Mouse (Mus musculus) 416B (cell line): Measurements from ENCODE around the gene Pdcd10.

Experiments
- DNase-seq: peaks from one replicate; pipeline ENCODE4 v3.0.0; 2011; ENCODE audit warnings: low read depth

Gene Pdcd10

DNA sequence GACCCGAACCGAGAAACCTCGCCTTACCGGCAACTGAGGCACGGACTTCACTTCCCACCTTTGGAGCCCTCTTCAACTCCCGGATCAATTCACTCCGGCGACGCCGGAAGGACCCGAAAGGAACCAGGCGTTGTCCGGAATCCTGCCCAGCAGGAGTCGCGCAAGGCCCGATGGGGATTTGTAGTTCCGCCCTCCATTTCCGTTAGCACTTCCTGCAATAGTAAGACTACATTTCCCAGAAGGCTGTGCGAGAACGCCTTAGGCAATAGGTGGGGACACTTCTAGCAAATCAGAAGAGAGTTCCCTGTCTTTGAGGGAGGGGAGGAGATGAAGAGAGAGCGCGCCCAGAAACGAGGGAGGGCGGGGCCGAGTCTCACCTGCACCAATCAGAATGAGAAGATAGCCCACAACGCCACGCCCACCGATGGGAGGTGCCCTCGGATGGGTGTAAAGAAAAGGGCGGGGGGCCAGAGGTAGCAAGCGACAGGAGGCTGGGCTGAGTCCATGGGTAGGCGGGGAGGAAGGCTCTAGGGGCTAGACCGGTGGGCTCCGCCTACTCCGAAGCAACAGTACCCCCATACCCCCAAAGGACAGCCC is at the start of gene Pdcd10:
Gene Pdcd10, minus strand, starts transcription at position 162 of the 597 bp plus-strand sequence.
- peak; percentile 100 for DNase-seq

GRCm38 (mm10) chr3:75584898-75585297 is 28.2 kb upstream of the Pdcd10 start:
- no peak for DNase-seq

- no peak for DNase-seq
Measured at GRCm38 (mm10) chr3:75583293-75583692, 26.6 kb upstream of the Pdcd10 start.

DNA sequence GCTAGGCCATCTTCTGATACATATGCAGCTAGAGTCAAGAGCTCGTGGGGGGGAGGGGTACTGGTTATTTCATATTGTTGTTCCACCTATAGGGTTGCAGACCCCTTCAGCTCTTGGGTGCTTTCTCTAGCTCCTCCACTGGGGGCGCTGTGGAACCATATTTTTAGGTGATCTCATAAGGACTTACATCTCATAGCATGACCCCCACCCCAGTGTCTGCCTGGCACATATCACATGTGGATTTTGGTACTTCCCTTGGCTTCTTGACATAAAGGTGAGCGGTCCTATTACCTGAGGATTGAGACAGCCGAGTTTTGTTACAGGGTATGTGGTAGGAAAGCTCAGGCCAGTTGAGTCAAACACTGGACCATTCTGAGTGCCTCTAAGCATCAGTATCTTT is 22.7 kb upstream of the Pdcd10 start:
- DNase-seq, result peak; percentile 27

- no peak for DNase-seq
Measured at GRCm38 (mm10) chr3:75575582-75575981, 18.9 kb upstream of the Pdcd10 start.

GRCm38 (mm10) chr3:75574074-75574473 is 17.4 kb upstream of the Pdcd10 start:
- DNase-seq, result no peak

- DNase-seq, result peak; percentile 92
Measured at GRCm38 (mm10) chr3:75557292-75557691, 636 bp upstream of the Pdcd10 start, which contains the start of gene Serpini1. Serpini1 (plus strand) TSS chr3:75557547.

DNA sequence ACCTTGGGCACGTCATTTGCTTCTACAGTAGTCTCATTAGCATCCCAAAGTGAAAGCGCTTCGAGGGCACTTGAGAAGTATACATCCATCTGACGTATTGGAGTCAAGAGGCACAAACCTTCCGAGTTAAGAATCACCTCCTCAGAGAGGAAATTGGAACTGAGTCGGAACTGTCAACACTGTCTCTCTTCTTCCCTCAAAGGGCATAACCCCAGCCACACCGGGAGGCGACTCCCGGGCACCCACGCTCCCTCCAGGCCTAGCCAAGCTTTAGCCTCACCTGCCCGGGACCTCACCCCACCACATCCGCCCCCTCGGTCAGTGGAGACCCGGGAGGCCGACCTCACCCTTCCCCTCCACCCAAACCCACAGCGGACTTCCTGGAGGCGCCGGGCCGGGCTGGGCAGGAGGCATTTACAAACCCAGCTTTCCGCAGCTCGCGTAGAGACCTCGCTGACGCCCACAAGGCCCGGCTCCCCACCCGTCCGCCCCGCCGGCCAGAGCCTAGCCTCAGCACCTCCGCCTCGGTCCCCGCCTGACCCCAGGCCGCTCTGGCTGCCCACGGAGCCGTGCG is 448 bp downstream of the Pdcd10 start:
- peak; percentile 64 for DNase-seq

DNA sequence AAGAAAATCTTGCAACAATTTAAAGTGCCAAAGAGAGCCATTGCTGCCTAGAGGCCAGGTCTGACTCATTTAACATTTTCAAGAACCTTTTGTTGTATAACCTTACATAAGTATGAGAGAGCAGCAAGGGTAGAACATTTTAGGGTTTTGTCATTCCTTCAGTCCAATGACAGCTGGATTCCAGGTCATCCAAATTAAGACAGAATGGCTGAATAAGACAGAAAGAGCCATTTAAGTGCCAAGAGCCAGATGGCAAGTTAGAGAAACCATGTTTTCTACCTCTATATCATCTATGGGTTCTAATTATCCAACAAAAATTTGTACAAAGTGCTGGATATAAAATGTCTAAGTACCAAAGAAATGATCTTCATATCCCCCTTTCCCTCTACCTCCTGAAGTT is 5.4 kb downstream of the Pdcd10 start:
- DNase-seq, result no peak

DNA sequence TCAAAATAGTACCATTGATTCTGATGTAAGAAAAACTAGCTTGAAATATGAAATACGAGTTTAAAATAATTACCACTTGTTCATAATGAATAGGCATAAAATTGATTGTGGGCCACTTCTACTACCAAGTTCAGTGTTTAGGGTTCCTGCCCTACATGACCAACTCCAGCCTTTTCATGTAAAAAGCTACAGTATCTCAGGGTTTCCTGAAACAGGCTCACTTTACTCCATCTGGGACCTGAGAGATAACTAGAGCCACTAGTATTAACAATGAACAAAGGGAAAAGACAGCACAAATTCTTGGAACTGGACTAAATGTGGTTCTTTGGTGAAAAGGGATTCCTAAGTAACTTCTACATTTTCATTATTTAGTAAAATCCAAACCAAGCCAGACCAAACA is 12.4 kb downstream of the Pdcd10 start:
- no peak for DNase-seq

- DNase-seq, result peak; percentile 14
Measured at GRCm38 (mm10) chr3:75542852-75543251, 13.8 kb downstream of the Pdcd10 start.

- DNase-seq, result no peak
Measured at GRCm38 (mm10) chr3:75541259-75541658, 15.4 kb downstream of the Pdcd10 start.

DNA sequence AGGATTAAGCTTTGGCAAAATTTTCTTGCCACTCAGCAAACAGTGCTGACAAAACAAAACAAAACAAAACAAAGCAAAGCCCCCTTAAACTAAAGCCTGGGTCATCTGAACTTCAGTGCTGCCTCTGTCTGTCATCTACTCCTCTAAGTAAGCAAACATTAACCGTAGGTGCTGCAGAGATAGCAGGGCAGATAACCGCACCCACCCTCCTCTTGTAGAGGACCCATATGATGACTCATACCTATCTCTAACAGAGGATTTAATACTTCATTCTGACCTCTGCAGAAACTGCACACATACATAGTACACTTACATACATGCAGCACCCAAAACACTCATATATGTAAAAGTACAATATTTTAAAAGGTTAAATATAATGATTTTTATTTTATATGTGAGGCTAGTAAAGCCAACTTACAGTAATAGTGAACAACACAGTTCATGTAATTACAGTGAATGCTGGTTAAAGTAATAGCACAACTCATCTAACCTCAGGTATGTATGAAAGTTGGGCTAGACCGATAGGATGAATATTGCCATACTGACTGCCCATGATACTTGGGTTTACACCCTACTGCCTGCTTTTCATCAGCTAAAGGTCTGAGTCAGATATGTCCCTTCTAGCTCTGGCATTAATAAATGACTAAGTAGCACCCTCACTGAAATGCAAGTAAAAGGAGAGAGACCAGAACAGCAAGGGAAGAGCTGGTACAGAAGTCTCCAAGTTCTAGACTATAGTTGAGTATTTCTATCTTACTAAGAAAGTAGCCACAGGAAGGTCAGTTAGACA is 22.4 kb downstream of the Pdcd10 start:
- DNase-seq, result peak; percentile 40

- no peak for DNase-seq
Measured at GRCm38 (mm10) chr3:75531074-75531473, 25.6 kb downstream of the Pdcd10 start.

DNA sequence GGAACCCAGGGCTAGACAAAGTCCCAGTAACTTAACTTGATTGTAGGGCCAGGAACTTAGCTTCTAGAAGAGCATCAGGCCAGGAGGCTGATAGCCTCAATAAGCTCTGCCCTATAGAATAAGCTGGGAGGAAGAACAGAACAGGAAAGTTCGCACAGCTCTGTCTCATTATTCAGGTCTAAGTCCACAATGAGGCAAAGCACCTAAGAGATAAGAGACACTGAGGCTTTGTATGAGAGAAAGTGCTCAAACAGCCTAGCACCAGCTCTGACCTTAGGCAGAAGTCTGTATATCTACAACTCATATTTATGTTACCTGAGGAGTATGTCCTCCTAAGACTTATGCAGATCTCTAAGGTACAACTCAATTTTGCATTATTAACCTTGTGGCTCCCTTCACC is 34.1 kb downstream of the Pdcd10 start:
- DNase-seq, result no peak

- DNase-seq, result no peak
Measured at GRCm38 (mm10) chr3:75521314-75521713, 35.3 kb downstream of the Pdcd10 start.

GRCm38 (mm10) chr3:75517631-75518250 is 38.9 kb downstream of the Pdcd10 start:
- peak; percentile 50 for DNase-seq

GRCm38 (mm10) chr3:75498961-75499960 is 57.4 kb downstream of the Pdcd10 start:
- peak; percentile 67 for DNase-seq

GRCm38 (mm10) chr3:75492913-75493312 is 63.7 kb downstream of the Pdcd10 start:
- no peak for DNase-seq

DNA sequence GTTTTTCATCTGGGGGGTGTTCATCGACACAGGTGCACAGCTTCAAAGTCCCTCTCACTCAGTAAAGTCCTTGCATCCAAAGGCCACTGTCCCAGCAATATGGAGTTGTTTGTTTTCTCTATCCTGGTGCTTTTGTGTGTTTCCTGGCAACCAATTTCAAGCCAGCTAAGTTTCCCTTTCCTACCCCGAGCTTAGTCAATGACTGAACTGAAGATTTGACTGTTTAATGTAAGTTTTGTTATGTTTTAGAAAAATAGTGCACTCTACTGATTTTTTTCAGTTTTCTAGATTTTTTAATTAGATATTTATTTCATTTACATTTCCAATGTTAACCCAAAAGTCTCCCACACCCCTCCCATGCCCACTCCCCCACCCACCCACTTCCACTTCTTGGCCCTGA is 74.6 kb downstream of the Pdcd10 start, which contains the start of gene Wdr49:
Gene Wdr49, minus strand, starts transcription at position 101 of the 400 bp plus-strand sequence.
- no peak for DNase-seq

DNA sequence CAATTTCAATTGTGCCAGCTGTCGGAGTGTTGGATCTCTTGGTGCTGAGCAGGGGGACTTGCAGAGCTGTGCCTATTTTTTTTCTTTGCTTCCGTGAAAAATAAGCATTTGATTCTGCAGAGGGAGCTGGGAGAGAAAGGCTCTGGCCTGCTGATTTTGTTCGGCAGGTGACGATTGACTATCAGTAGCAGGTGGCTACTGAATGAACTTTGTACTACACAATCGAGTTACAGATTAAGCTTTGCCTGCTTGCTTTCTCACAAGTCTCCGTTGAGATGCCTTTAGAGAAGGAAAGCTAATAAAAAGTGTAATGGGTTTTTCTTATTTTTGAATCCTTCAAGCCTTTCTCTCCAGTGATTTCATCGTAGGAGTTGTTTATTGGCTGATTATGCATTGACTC is 81.5 kb downstream of the Pdcd10 start:
- DNase-seq, result no peak
